8 mouse cellular contexts compared by ENCODE assay signal in the genomic region with DNA sequence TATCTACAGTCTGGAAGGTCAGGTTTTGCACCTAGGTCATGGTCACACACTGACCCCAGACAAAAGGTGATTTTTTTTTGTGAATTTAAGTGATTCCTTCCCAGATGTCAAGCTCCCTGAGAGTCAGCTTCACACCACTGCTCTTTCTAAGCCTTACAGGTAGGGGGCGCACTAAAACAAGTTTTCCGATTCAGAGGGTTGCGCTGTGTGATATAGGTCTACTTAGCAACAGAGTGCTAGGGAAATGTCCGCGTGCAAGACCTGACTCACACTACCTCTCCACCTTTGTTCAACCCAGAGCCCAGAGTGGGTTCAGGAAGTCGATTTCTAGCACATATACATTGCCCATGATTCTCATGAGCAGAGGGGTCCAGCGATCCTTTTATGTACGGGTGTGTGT.
DNase-seq lines count a peak whose midpoint lies in the region; ATAC-seq and TF ChIP-seq lines count a peak whose summit lies in the region.

No protein-coding gene starts in this region.

- no peaks in the 10 kb centered on the region for H3K9me3 ChIP-seq in kidney, embryonic 15.5 days (replicated peaks)
- H3K9me3 ChIP-seq in lung, embryonic 14.5 days (ENCODE audit: low read depth, low read length) = no peaks in the 10 kb centered on the region; the same call in 1 of the 2 replicates
- H3K9me3 ChIP-seq in neural tube, embryonic 15.5 days (replicated peaks) = no peaks in the 10 kb centered on the region

- 12% methylated on average over 8 of the region's 8 CpGs for WGBS in kidney, embryonic 15.5 days
- WGBS in lung, embryonic 14.5 days = 6% methylated on average over 8 of the region's 8 CpGs
- WGBS in neural tube, embryonic 15.5 days = 14% methylated on average over 8 of the region's 8 CpGs

- H3K27me3 ChIP-seq in kidney, embryonic 15.5 days = peaks cover 13% of the 10 kb centered on the region; the same call in 1 of the 2 replicates
- no peaks in the 10 kb centered on the region for H3K27me3 ChIP-seq in lung, embryonic 14.5 days (ENCODE audit: insufficient read depth, low read length)
- H3K27me3 ChIP-seq in neural tube, embryonic 15.5 days (replicated peaks) = no peaks in the 10 kb centered on the region; the same call in 1 of the 2 replicates

- no peak overlapping the region for H3K4me3 ChIP-seq in kidney, embryonic 15.5 days (replicated peaks)
- no peak overlapping the region for H3K4me3 ChIP-seq in lung, embryonic 14.5 days (ENCODE audit: low read depth, low read length)
- H3K4me3 ChIP-seq in neural tube, embryonic 15.5 days (replicated peaks) = no peak overlapping the region

- no peaks in the 10 kb centered on the region for H3K36me3 ChIP-seq in kidney, embryonic 15.5 days
- no peaks in the 10 kb centered on the region for H3K36me3 ChIP-seq in lung, embryonic 14.5 days (ENCODE audit: insufficient read depth)
- no peaks in the 10 kb centered on the region for H3K36me3 ChIP-seq in neural tube, embryonic 15.5 days

- no peak overlapping the region for H3K9ac ChIP-seq in kidney, embryonic 15.5 days
- H3K9ac ChIP-seq in lung, embryonic 14.5 days = no peak overlapping the region
- no peak overlapping the region for H3K9ac ChIP-seq in neural tube, embryonic 15.5 days (replicated peaks)

- peak; percentile 69 for ATAC-seq in frontal cortex, adult (ENCODE audit: low TSS enrichment)
- ATAC-seq in kidney, embryonic 15.5 days (replicated peaks; ENCODE audit: low FRiP score) = no peak
- ATAC-seq in lung, embryonic 14.5 days (ENCODE audit: insufficient read depth) = peak; percentile 71
- ATAC-seq in neural tube, embryonic 15.5 days (ENCODE audit: low FRiP score) = peak; percentile 66

- peak; percentile 25 to 38 for DNase-seq in urinary bladder, postnatal 36 days (ENCODE audit: low spot score in 2 of 2)
- DNase-seq in urinary bladder, adult 2 months (ENCODE audit: low spot score) = no peak
- DNase-seq in cerebellum, adult 8-10 months = peak; percentile 75
- DNase-seq in lung, embryonic 14.5 days = peak; percentile 87
- DNase-seq in thymus, postnatal 36 days = peak; percentile 57

- peak overlapping the region; percentile 23; the same call in 1 of the 2 replicates for H3K4me2 ChIP-seq in kidney, embryonic 15.5 days
- H3K4me2 ChIP-seq in lung, embryonic 14.5 days = peak overlapping the region; percentile 13; the same call in 1 of the 2 replicates
- H3K4me2 ChIP-seq in neural tube, embryonic 15.5 days = peak overlapping the region; percentile 44

- H3K27ac ChIP-seq in kidney, embryonic 15.5 days = no peak overlapping the region
- no peak overlapping the region for H3K27ac ChIP-seq in lung, embryonic 14.5 days (ENCODE audit: low read depth)
- no peak overlapping the region for H3K27ac ChIP-seq in neural tube, embryonic 15.5 days (replicated peaks)

- 0 out of 2 replicates have a peak, but pooled peaks cover 4% of the 10 kb centered on the region for H3K4me1 ChIP-seq in kidney, embryonic 15.5 days
- no peaks in the 10 kb centered on the region for H3K4me1 ChIP-seq in lung, embryonic 14.5 days (ENCODE audit: insufficient read depth)
- H3K4me1 ChIP-seq in neural tube, embryonic 15.5 days = peaks cover 5% of the 10 kb centered on the region; the same call in 1 of the 2 replicates

- TF ChIP-seq CTCF in lung, embryonic 14.5 days (IDR thresholded peaks at IDR 0.05; ENCODE audit: low read depth) = peak; percentile 86
